Mouse (Mus musculus) lung, embryonic 14.5 days (tissue): ENCODE results near the gene Shmt1. TPM values are rescaled to one million over a fixed set of nuclear protein-coding genes. Genes with fewer than 3 reads are reported as not detected.

Experiments
- ATAC-seq: fragments of 200-750 bp; cut with Nextera tagmentation; 2 replicates; pipeline ENCODE4 v1.8.0; 2017; ENCODE audit warnings: mild to moderate bottlenecking, moderate TSS enrichment, moderate library complexity; ENCODE audit not compliant: insufficient read depth
- DNase-seq: peaks from one replicate; pipeline ENCODE4 v3.0.0-alpha.2; 2015
- H3K27ac ChIP-seq: fragments of 300-500 bp; sonication (generic); 2 replicates; pipeline ENCODE4 v1.5.1; 2014; ENCODE audit warnings: low read depth, mild to moderate bottlenecking, moderate library complexity
- H3K27me3 ChIP-seq: fragments of 300-500 bp; sonication (generic); 2 replicates; pipeline ENCODE4 v1.6.1; 2014; ENCODE audit warnings: low read length, control low read depth; ENCODE audit not compliant: insufficient read depth
- H3K36me3 ChIP-seq: fragments of 300-500 bp; sonication (generic); 2 replicates; pipeline ENCODE4 v1.6.1; 2014; ENCODE audit warnings: control low read depth; ENCODE audit not compliant: insufficient read depth
- H3K4me1 ChIP-seq: fragments of 300-500 bp; sonication (generic); 2 replicates; pipeline ENCODE4 v1.6.1; 2014; ENCODE audit warnings: antibody characterized with exemption, control low read depth; ENCODE audit not compliant: insufficient read depth
- H3K4me2 ChIP-seq: fragments of 300-500 bp; sonication (generic); 2 replicates; pipeline ENCODE4 v1.6.1; 2014; ENCODE audit warnings: mild to moderate bottlenecking
- H3K4me3 ChIP-seq: fragments of 300-500 bp; sonication (generic); 2 replicates; pipeline ENCODE4 v1.5.1; 2014; ENCODE audit warnings: low read depth, low read length
- H3K9ac ChIP-seq: fragments of 300-500 bp; sonication (generic); 2 replicates; pipeline ENCODE4 v1.6.1; 2014
- H3K9me3 ChIP-seq: fragments of 300-500 bp; sonication (generic); 2 replicates; pipeline ENCODE4 v1.6.1; 2016; ENCODE audit warnings: low read depth, low read length, control low read depth
- CTCF ChIP-seq: IDR thresholded peaks from 2 replicates; pipeline ENCODE4 v1.5.1; 2016; ENCODE audit warnings: antibody characterized with exemption, low read depth
- WGBS: fragments of 180-500 bp; shearing (Covaris S2); extraction: QIAGEN DNeasy Blood & Tissue Kit; methylation state at CpG from one replicate; pipeline ENCODE4 v1.1.7; 2014; 5-methylcytosine and 5-hydroxymethylcytosine counted together
- polyA plus RNA-seq: library from polyadenylated mRNA; unstranded; fragments of >200 nt; fragmentation: Nextera tagmentation; extraction: Ambion mirVana; gene quantifications from 2 replicates; pipeline ENCODE4 v1.2.1, GENCODE M21; 2014

Shmt1 gene
- polyA plus RNA-seq, 1 experiment from 2014 or later = 63.6 TPM

DNA sequence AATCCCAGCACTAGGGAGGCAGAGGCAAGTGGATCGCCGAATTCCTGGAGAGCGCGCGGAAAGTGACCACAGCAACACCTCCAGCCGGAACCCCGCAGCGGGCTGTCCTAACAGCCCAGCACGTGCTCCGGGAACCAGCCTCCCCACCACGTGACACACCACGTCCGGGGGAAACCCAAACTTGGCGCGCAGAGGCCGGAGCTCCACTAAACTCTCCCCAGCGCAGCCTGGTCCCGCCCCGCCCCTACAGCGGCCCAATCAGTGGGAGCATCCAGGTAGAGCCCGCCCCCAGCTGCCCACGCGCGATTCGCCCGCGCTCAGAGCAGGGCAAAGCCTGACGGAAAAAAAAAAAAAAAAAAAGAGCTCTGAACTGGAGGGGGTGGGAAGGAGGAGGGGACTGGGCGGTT, 461 bp downstream of the Shmt1 start:
- no peaks in the 10 kb centered on the region for H3K36me3 ChIP-seq
- peaks cover 5% of the 10 kb centered on the region; the same call in 1 of the 2 replicates for H3K4me1 ChIP-seq
- H3K9ac ChIP-seq = peak overlapping the region; percentile 50
- no peaks in the 10 kb centered on the region for H3K9me3 ChIP-seq
- peak overlapping the region; percentile 50 for H3K4me3 ChIP-seq
- H3K27me3 ChIP-seq = no peaks in the 10 kb centered on the region
- ATAC-seq (peak; percentile 99), DNase-seq (peak; percentile 97)
- no peak for TF ChIP-seq CTCF
- H3K27ac ChIP-seq = 0 out of 2 replicates have a peak overlapping the region, but pooled peaks have one; percentile 27
- peak overlapping the region; percentile 87 for H3K4me2 ChIP-seq
- under 1% methylated on average over 29 of the region's 29 CpGs for WGBS

DNA sequence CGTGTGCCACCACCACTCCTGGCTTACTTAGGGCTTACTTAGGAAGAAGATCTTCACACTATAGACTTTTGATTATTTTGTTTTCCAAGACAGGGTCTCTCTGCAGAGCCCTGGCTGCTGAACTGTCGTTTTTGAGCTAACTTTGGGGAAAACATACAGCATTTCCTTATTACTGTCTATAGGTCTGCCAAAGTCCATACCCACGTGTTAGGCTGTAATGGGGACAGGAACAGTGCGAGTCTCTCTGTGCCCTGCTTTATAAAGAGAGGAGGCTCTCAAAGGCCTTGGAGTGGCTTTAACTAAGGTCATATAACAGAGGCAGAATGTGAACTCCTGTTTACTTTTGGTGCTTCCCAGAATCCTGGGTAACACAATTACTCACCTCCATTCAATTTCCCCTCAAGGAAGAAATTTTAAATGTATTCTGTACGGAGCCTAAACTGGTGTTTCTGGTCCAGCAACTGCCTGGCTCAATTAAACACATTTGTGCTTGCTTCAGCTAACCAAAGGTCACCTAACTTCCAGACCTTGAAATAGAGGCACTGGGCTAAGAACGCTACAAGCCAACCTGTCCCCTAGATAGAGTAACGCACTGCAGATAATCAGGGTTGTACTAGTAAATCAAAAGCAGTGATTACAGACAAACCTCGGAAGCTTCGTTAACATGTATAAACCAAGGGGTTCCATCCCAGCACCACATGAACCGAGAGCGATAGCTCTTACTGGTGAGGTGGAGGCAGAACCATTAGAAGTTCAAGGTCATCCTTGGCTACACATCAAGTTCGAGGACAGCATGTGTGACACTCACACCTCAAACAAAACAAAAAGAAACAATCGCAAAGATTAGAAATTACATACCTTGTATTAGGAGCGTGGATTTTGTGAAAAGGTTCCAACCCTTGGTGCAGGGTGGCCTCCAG, 1.2 kb downstream of the Shmt1 start:
- 7% methylated on average over 14 of the region's 14 CpGs for WGBS
- H3K27me3 ChIP-seq = no peaks in the 10 kb centered on the region
- 0 out of 2 replicates have a peak overlapping the region, but pooled peaks have one; percentile 27 for H3K27ac ChIP-seq
- ATAC-seq (peak; percentile 2; the same call in 1 of the 2 replicates), DNase-seq (no peak)
- H3K4me3 ChIP-seq = peak overlapping the region; percentile 50
- no peaks in the 10 kb centered on the region for H3K36me3 ChIP-seq
- TF ChIP-seq CTCF = no peak
- peak overlapping the region; percentile 87 for H3K4me2 ChIP-seq
- H3K9me3 ChIP-seq = no peaks in the 10 kb centered on the region
- H3K9ac ChIP-seq = peak overlapping the region; percentile 50
- H3K4me1 ChIP-seq = peaks cover 5% of the 10 kb centered on the region; the same call in 1 of the 2 replicates

DNA sequence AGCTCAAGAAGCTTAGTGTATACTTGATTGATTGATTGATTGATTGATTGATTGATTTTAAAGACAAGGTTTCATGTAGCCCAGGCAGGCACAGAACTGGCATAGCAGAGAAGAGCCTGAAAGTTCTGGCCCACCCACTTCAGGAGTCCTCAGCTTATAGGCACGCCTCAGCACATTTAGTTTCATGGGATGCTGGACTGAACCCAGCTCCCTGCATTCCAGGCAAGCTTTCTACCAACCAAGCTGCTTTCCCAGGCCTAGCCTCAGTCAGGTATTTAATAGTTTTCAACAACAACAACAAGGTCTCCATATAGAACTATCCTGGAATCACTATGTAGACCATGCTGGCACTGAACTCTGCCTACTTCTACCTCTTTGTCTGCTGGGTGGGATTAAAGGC, 2.0 kb downstream of the Shmt1 start:
- Histone ChIP-seq H3K9ac (no peak overlapping the region), H3K9me3 (no peaks in the 10 kb centered on the region), H3K4me1 (peaks cover 5% of the 10 kb centered on the region; the same call in 1 of the 2 replicates), H3K27me3 (no peaks in the 10 kb centered on the region), H3K4me2 (peak overlapping the region; percentile 87), H3K36me3 (no peaks in the 10 kb centered on the region), H3K27ac (no peak overlapping the region), H3K4me3 (peak overlapping the region; percentile 50; the same call in 1 of the 2 replicates)
- TF ChIP-seq CTCF = no peak
- no peak for ATAC-seq
- DNase-seq = no peak
- WGBS = 30% methylated on average over 1 of the region's 1 CpGs

DNA sequence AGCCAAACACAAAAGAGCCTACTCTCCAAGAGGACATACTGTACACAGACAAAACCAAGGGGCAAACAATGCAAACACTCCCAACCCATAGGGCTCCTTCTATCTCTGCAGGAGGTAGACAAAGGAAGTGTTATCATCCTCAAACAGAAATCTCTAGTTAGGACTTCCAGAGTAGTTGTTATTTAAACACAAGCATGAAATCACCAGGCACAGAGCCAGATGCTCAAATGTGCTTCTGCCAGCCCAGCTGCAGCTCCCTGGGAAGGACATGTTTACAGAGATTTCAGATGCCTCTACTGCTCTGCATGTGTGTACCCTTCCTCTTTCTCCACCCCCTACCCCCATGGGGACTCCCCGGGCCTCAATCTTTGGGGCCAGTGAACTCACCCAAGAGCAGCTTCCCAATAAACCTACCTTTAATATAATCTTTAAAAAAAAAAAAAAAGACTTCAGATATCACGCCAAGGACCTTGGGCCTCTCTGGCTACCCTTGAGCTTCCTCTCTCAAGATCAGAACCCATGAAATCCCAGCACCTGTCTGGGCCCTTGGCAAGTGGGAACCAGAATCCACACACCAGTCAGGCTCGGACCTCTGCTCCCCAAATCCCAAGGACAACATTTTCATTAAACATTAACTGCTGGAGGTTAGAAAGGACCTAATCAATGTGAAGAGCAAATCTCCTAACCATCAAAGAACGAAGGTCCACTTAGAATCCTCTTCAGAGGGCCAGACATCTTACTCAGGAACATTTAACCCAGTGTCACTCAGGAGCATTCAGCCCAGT, 3.0 kb downstream of the Shmt1 start:
- Histone ChIP-seq H3K27ac (peak overlapping the region; percentile 31; the same call in 1 of the 2 replicates), H3K36me3 (peaks cover 6% of the 10 kb centered on the region; the same call in 1 of the 2 replicates), H3K9ac (0 out of 2 replicates have a peak overlapping the region, but pooled peaks have one; percentile 10), H3K9me3 (no peaks in the 10 kb centered on the region), H3K4me3 (no peak overlapping the region), H3K4me1 (peaks cover 5% of the 10 kb centered on the region; the same call in 1 of the 2 replicates), H3K4me2 (peak overlapping the region; percentile 87), H3K27me3 (no peaks in the 10 kb centered on the region)
- DNase-seq = peak; percentile 88
- WGBS = 50% methylated on average over 4 of the region's 4 CpGs
- no peak for TF ChIP-seq CTCF
- no peak for ATAC-seq

DNA sequence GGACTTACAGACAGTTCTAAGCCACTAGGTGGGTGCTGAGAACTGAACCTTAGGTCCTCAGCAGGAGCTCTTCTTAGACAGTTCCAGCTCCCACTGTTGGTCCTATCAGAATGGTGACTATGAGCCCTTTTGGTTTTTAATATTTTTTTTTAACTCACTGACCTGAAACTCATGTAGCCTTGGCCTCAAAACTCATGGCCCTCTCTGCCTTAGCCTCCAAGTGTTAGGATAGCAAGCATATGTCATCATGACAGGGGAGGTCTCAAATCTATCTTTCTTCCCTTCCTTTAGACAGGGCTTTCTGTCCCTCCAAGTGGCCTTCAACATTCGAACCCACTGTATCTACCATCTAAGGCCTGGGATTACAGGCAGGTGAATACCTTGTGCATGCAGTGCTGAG, 10.6 kb downstream of the Shmt1 start:
- Histone ChIP-seq H3K9me3 (no peaks in the 10 kb centered on the region), H3K9ac (no peak overlapping the region), H3K4me1 (no peaks in the 10 kb centered on the region), H3K4me2 (no peak overlapping the region), H3K27ac (no peak overlapping the region), H3K4me3 (no peak overlapping the region), H3K36me3 (peaks cover 58% of the 10 kb centered on the region), H3K27me3 (no peaks in the 10 kb centered on the region)
- whole genome bisulfite sequencing = 93% methylated on average over 1 of the region's 1 CpGs
- ATAC-seq (no peak), DNase-seq (no peak)
- no peak for TF ChIP-seq CTCF

DNA sequence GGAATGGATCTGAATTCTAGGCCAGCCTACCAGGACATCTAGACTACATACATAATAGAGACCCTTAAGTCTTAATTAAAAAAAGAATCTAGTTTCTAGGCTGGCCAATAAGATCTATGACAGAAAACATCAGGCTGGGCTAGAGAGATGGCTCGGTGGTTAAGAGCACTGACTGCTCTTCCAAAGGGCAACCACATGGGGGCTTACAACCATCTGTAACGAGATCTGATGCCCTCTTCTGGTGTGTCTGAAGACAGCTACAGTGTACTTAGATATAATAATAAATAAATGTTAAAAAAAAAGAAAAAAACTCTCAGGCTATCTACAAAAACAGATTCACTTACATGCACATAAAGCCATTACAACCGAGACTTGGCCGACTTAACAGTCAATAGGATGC, 11.5 kb downstream of the Shmt1 start:
- TF ChIP-seq CTCF = no peak
- no peak overlapping the region for H3K4me2 ChIP-seq
- H3K9me3 ChIP-seq = no peaks in the 10 kb centered on the region
- H3K36me3 ChIP-seq = peaks cover 63% of the 10 kb centered on the region
- H3K9ac ChIP-seq = no peak overlapping the region
- H3K27me3 ChIP-seq = no peaks in the 10 kb centered on the region
- no peaks in the 10 kb centered on the region for H3K4me1 ChIP-seq
- DNase-seq (no peak), ATAC-seq (no peak)
- H3K27ac ChIP-seq = no peak overlapping the region
- 83% methylated on average over 4 of the region's 4 CpGs for WGBS
- no peak overlapping the region for H3K4me3 ChIP-seq
